Mouse (Mus musculus): ENCODE data around the gene Gm2022.
"Not testable (repeated sequence)": the region's sequence is repeated elsewhere in the genome, so short reads cannot be mapped to it uniquely, and the experiment has no call there.

DNA sequence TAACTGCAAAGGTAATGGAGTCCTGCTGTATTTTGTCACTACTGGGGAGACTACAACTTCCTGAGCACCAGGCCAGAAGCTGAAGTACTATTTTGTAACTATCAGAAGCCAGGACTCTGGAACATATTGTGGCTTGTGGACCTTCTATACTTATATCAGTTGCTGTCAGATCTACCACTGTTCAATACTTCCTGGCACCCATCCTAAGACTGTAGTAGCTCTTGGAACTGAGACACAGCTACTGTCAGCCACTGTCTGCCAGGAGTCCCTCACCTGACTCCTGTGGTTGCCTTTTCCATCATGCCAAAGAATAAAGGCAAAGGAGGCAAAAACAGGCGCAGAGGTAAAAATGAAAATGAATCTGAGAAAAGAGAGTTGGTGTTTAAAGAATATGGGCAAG, at the start of gene Gm2022:
- TF ChIP-seq CTCF (IDR thresholded peaks at IDR 0.05; ENCODE audit: control insufficient read depth, insufficient read depth, low read length); POLR2A (IDR thresholded peaks at IDR 0.05; ENCODE audit: borderline replicate concordance, control insufficient read depth, low read depth, low read length): not testable (repeated sequence)
